ENCODE assay signal across 18 mouse cellular contexts in genomic region chr8:117011366-117011765, GRCm38 (mm10).
"Had no signal": no experiment of that assay in that cellular context is flagged by ENCODE, and none has a peak within 500 bp of the region (broad histone marks: within the 10 kb centered on the region; RNA-seq: fewer than 3 reads in every experiment).

No protein-coding gene starts in this region.

- H3K27me3 ChIP-seq: midbrain, embryonic 13.5 days; neural tube, embryonic 13.5 days; neural tube, embryonic 15.5 days had no signal

- H3K9ac ChIP-seq: liver, embryonic 14.5 days; lung, embryonic 14.5 days; midbrain, embryonic 13.5 days; neural tube, embryonic 13.5 days; neural tube, embryonic 15.5 days had no signal

- DNase-seq: lung, adult 18-20 months; lung, embryonic 14.5 days; lung, postnatal 10 days; lung, postnatal 4 days; retina, postnatal 1 day; right cerebral cortex, adult 18-20 months; right cerebral cortex, postnatal 25 days; right cerebral cortex, postnatal 4 days; thymus, adult 18-20 months; thymus, postnatal 14 days; thymus, postnatal 36 days had no signal

- ATAC-seq: midbrain, embryonic 13.5 days; midbrain, embryonic 16.5 days had no signal

- H3K27ac ChIP-seq: liver, embryonic 14.5 days; midbrain, embryonic 10.5 days; midbrain, embryonic 13.5 days; neural tube, embryonic 13.5 days; neural tube, embryonic 15.5 days had no signal

- H3K4me2 ChIP-seq: lung, embryonic 14.5 days; midbrain, embryonic 13.5 days; neural tube, embryonic 13.5 days; neural tube, embryonic 15.5 days had no signal

- H3K9me3 ChIP-seq: midbrain, embryonic 10.5 days; midbrain, embryonic 13.5 days; neural tube, embryonic 13.5 days; neural tube, embryonic 15.5 days had no signal

- H3K4me3 ChIP-seq: midbrain, embryonic 10.5 days; midbrain, embryonic 13.5 days; myocyte; neural tube, embryonic 13.5 days; neural tube, embryonic 15.5 days had no signal

- H3K4me1 ChIP-seq: midbrain, embryonic 10.5 days; midbrain, embryonic 13.5 days; neural tube, embryonic 13.5 days; neural tube, embryonic 15.5 days had no signal

- H3K36me3 ChIP-seq: midbrain, embryonic 10.5 days; midbrain, embryonic 13.5 days; neural tube, embryonic 13.5 days; neural tube, embryonic 15.5 days had no signal
